ENCODE assay signal across 10 mouse cellular contexts in the genomic region with DNA sequence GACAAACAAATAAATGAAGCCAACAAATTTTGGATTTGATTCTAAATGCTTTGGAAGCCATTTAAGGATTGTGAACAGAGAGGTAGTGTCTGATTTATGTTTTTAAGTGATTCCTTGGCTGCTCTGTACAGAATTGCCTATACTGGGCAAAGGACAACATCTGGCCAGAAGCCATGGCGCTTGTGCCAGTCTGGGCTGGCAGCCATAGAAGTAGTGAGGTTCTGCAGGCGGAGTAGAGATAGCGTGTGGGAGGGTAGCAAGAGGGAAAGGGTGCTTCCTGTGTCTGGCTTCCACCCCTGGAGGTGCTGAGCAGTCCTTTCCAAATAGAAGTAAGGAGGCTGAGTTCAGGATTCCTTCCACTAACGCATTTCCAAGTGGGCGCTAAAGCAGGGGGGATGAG. TPM values are rescaled to one million over a fixed set of nuclear protein-coding genes. Genes with fewer than 3 reads are reported as not detected.
A peak's percentile ranks its signal among the peaks of the same experiment; 100 is the strongest.
DNase-seq lines count a peak whose midpoint lies in the region; TF ChIP-seq lines count a peak whose summit lies in the region.
"Had no signal": no experiment of that assay in that cellular context is flagged by ENCODE, and none has a peak within 500 bp of the region (broad histone marks: within the 10 kb centered on the region; RNA-seq: fewer than 3 reads in every experiment).

No protein-coding gene starts in this region.

- TF ChIP-seq POLR2A in lung, adult 2 months (IDR thresholded peaks at IDR 0.05; ENCODE audit: borderline replicate concordance, extremely low read depth, low read depth, low read length): no peak
- TF ChIP-seq POLR2A in myocyte (IDR thresholded peaks at IDR 0.05; ENCODE audit: insufficient read length, low read depth): no peak

- H3K4me2 ChIP-seq in myocyte (ENCODE audit: low read depth): peak overlapping the region; percentile 0
- H3K4me2 ChIP-seq: limb, embryonic 15.5 days had no signal

- WGBS in lung, adult 2 months: 46% methylated on average over 5 of the region's 5 CpGs

- no peak overlapping the region for H3K4me3 ChIP-seq in lung, adult 2 months (replicated peaks; ENCODE audit: extremely low read depth, low read depth, low read length)
- no peak overlapping the region for H3K4me3 ChIP-seq in myocyte
- H3K4me3 ChIP-seq: erythroblast, embryonic 14.5 days; limb, embryonic 15.5 days had no signal

- TF ChIP-seq CTCF in lung, adult 2 months (IDR thresholded peaks at IDR 0.05; ENCODE audit: insufficient read depth, low read length): no peak

- intact Hi-C loops in heart, postnatal 36 days (cut with DNase I): loop anchor here (5.0 kb wide), 1 partner anchor 151 kb away; the partner anchor contains the start of gene Cdkn2a

- peaks cover 10% of the 10 kb centered on the region for H3K36me3 ChIP-seq in myocyte (ENCODE audit: control insufficient read depth, insufficient read depth)

- peak; percentile 39 for DNase-seq in lung, postnatal 36 days
- no peak for DNase-seq in lung, adult 2 months
- DNase-seq in frontal cortex, adult 2 months (ENCODE audit: extremely low spot score in 1 of 2, low spot score in 1 of 2): peak; percentile 14 to 68
- peak; percentile 67 to 70 for DNase-seq in heart, postnatal 36 days
- no peak for DNase-seq in lung, postnatal 10 days
- no peak for DNase-seq in thymus, postnatal 36 days
- no peak for DNase-seq in B cell, adult 2 months

- peaks cover 84% of the 10 kb centered on the region for H3K79me2 ChIP-seq in myocyte (ENCODE audit: control insufficient read depth, insufficient read depth)

- H3K4me1 ChIP-seq in lung, adult 2 months (ENCODE audit: control insufficient read depth, insufficient read depth, low read length): peaks cover 5% of the 10 kb centered on the region; the same call in 1 of the 2 replicates

- H3K27me3 ChIP-seq in myocyte (ENCODE audit: control insufficient read depth, insufficient read depth, insufficient read length): no peaks in the 10 kb centered on the region
- H3K27me3 ChIP-seq: limb, embryonic 15.5 days had no signal

- no peak overlapping the region for H3ac ChIP-seq in myocyte (ENCODE audit: control insufficient read depth, insufficient read length)

TF ChIP-seq in myocyte, 11 proteins besides CTCF, POLR2A, EP300 and RAD21:
- TF ChIP-seq MAX (IDR thresholded peaks at IDR 0.05; ENCODE audit: low read depth) (no peak), TCF3 (IDR thresholded peaks at IDR 0.05; ENCODE audit: insufficient read length, low read depth) (no peak), MYOG (IDR thresholded peaks at IDR 0.05; ENCODE audit: control insufficient read depth in 1 of 3, insufficient read depth in 1 of 3, insufficient read length in 2 of 3, low read depth in 2 of 3) (no peak), E2F4 (IDR thresholded peaks at IDR 0.05; ENCODE audit: insufficient read depth) (no peak), USF1 (IDR thresholded peaks at IDR 0.05; ENCODE audit: low read depth) (no peak), REST (IDR thresholded peaks at IDR 0.05; ENCODE audit: insufficient read depth, insufficient read length) (no peak), SRF (IDR thresholded peaks at IDR 0.05; ENCODE audit: control insufficient read depth, insufficient read length, low read depth) (no peak), TCF12 (IDR thresholded peaks at IDR 0.05; ENCODE audit: insufficient read depth, poor library complexity, severe bottlenecking) (no peak), POLR2AphosphoS2 (IDR thresholded peaks at IDR 0.05; ENCODE audit: insufficient read length, low read depth) (no peak), CEBPB (IDR thresholded peaks at IDR 0.05; ENCODE audit: insufficient read depth, poor library complexity, severe bottlenecking) (no peak), MYOD1 (IDR thresholded peaks at IDR 0.05; ENCODE audit: control insufficient read depth in 1 of 3, insufficient read length in 2 of 3, low read depth in 2 of 3) (no peak)

RNA-seq across cellular contexts. Expression of gene Mtap, which starts 3.9 kb away (rescaled TPM):
- polyA plus RNA-seq in lung, adult 2 months (2012; rRNA removed): 3.1 and 4.2 TPM in 2 replicates
- polyA plus RNA-seq in frontal cortex, adult 2 months (2012; rRNA removed): 8.0 and 8.2 TPM in 2 replicates
- 10 to 100 TPM; 20.5 to 21.0 TPM for total RNA-seq in heart, postnatal 36 days (2021)
- 30.0 TPM for polyA plus RNA-seq in myocyte (2012; fragmentation: generic; extraction: Trizol)
- polyA plus RNA-seq: erythroblast, embryonic 14.5 days had no signal

Comparison
In these comparisons a context has a peak if more than half of its experiments do, and no peak if none do; other contexts are left out.
1. DNase-seq: peak in lung, postnatal 36 days (single experiment), frontal cortex, adult 2 months (2 of 2) and heart, postnatal 36 days (2 of 2); none in lung, adult 2 months (single experiment), lung, postnatal 10 days (single experiment), thymus, postnatal 36 days (0 of 2) and B cell, adult 2 months (0 of 2).